Mouse (Mus musculus) MEL (cell line): ENCODE data around the gene Mcub. TPM values are rescaled to one million over a fixed set of nuclear protein-coding genes. Genes with fewer than 3 reads are reported as not detected.

ENCODE experiments used
- DNase-seq: peaks from one replicate; pipeline ENCODE4 v3.0.0; 2011; ENCODE audit warnings: low read depth, low spot score
- H3K27ac ChIP-seq: 2 replicates; pipeline ENCODE4 v1.5.1; 2012; ENCODE audit warnings: low read depth, mild to moderate bottlenecking, control low read depth, low read length, moderate library complexity; ENCODE audit not compliant: control insufficient read depth
- H3K27me3 ChIP-seq, 2 experiments: fragments of 150-350 bp in 1 of 2; sonication (generic) in 1 of 2; 2 replicates each; pipeline ENCODE4 v1.6.1; 2012; ENCODE audit warnings: low read length in 2 of 2, mild to moderate bottlenecking in 2 of 2, improper control_type of control experiment in 1 of 2, moderate library complexity in 1 of 2; ENCODE audit not compliant: insufficient read depth in 2 of 2, control insufficient read depth in 1 of 2
- H3K36me3 ChIP-seq, 2 experiments: 2 replicates each; pipeline ENCODE4 v1.6.1; 2012 to 2014; ENCODE audit warnings: low read length in 2 of 2, improper control_type of control experiment in 1 of 2, inconsistent platforms in 1 of 2, mild to moderate bottlenecking in 1 of 2; ENCODE audit not compliant: insufficient read depth in 2 of 2, control insufficient read depth in 1 of 2
- H3K4me1 ChIP-seq, 2 experiments: fragments of 150-350 bp in 1 of 2; sonication (generic) in 1 of 2; 2 replicates each; pipeline ENCODE4 v1.6.1; 2012; ENCODE audit warnings: low read length in 2 of 2, improper control_type of control experiment in 1 of 2, mild to moderate bottlenecking in 1 of 2; ENCODE audit not compliant: insufficient read depth in 2 of 2, control insufficient read depth in 1 of 2
- H3K4me3 ChIP-seq, 2 experiments: fragments of 150-350 bp in 1 of 2; sonication (generic) in 1 of 2; 2 replicates each; pipeline ENCODE4 v1.5.1; 2012; ENCODE audit warnings: low read depth in 2 of 2, low read length in 2 of 2, mild to moderate bottlenecking in 2 of 2, moderate library complexity in 2 of 2, control low read depth in 1 of 2, improper control_type of control experiment in 1 of 2; ENCODE audit not compliant: control insufficient read depth in 1 of 2, insufficient read depth in 1 of 2
- H3K79me2 ChIP-seq: 2 replicates; pipeline ENCODE4 v1.6.1; 2012; ENCODE audit warnings: mild to moderate bottlenecking, low read length, moderate library complexity; ENCODE audit not compliant: control insufficient read depth, poor library complexity, insufficient read depth
- H3K9ac ChIP-seq: 2 replicates; pipeline ENCODE4 v1.6.1; 2012; ENCODE audit warnings: low read depth, mild to moderate bottlenecking, control low read depth, low read length, moderate library complexity; ENCODE audit not compliant: control insufficient read depth, poor library complexity, severe bottlenecking
- H3K9me3 ChIP-seq: fragments of 150-350 bp; sonication (generic); replicated peaks from 2 replicates; pipeline ENCODE4 v1.6.1; 2012; ENCODE audit warnings: mild to moderate bottlenecking, low read length, improper control_type of control experiment, moderate library complexity; ENCODE audit not compliant: insufficient read depth
- BHLHE40 ChIP-seq: IDR thresholded peaks from 2 replicates; pipeline ENCODE4 v1.6.1; 2012; ENCODE audit warnings: low read depth, mild to moderate bottlenecking, inconsistent platforms, low read length, improper control_type of control experiment, borderline replicate concordance
- CHD1 ChIP-seq: IDR thresholded peaks from 2 replicates; pipeline ENCODE4 v1.6.1; 2012; ENCODE audit warnings: low read depth, mild to moderate bottlenecking, inconsistent platforms, low read length, improper control_type of control experiment
- CHD2 ChIP-seq: IDR thresholded peaks from 2 replicates; pipeline ENCODE4 v1.6.1; 2011; ENCODE audit warnings: low read length, improper control_type of control experiment
- CTCF ChIP-seq, 3 experiments: IDR thresholded peaks in 2 of 3; conservative IDR thresholded peaks in 1 of 3; 2 replicates each; pipeline ENCODE4 v1.5.1; 2011 to 2012; ENCODE audit warnings: low read length in 3 of 3, low read depth in 2 of 3, mild to moderate bottlenecking in 2 of 3, improper control_type of control experiment in 1 of 3, inconsistent platforms in 1 of 3, mixed read lengths in 1 of 3, moderate library complexity in 1 of 3; ENCODE audit not compliant: control insufficient read depth in 1 of 3, insufficient read depth in 1 of 3, poor library complexity in 1 of 3, severe bottlenecking in 1 of 3
- ELF1 ChIP-seq: IDR thresholded peaks from 2 replicates; pipeline ENCODE4 v1.6.1; 2014; ENCODE audit warnings: low read depth, mild to moderate bottlenecking, inconsistent platforms, low read length, improper control_type of control experiment, moderate library complexity
- EP300 ChIP-seq, 2 experiments: IDR thresholded peaks; 2 replicates each; pipeline ENCODE4 v1.6.1; 2011; ENCODE audit warnings: improper control_type of control experiment in 2 of 2, low read length in 2 of 2, low read depth in 1 of 2, mild to moderate bottlenecking in 1 of 2
- JUND ChIP-seq: IDR thresholded peaks from 2 replicates; pipeline ENCODE4 v1.6.1; 2011; ENCODE audit warnings: low read depth, mild to moderate bottlenecking, improper control_type of control experiment, low read length
- MAFK ChIP-seq: IDR thresholded peaks from 2 replicates; pipeline ENCODE4 v1.6.1; 2011; ENCODE audit warnings: low read depth, mild to moderate bottlenecking, low read length, improper control_type of control experiment, borderline replicate concordance
- MEF2A ChIP-seq: IDR thresholded peaks from 2 replicates; pipeline ENCODE4 v1.6.1; 2014; ENCODE audit warnings: low read depth, mild to moderate bottlenecking, inconsistent platforms, low read length, improper control_type of control experiment; ENCODE audit not compliant: poor library complexity, insufficient replicate concordance, severe bottlenecking; ENCODE audit errors: extremely low read depth
- MYB ChIP-seq: IDR thresholded peaks from 2 replicates; pipeline ENCODE4 v1.6.1; 2011; ENCODE audit warnings: mild to moderate bottlenecking, low read depth, low read length, improper control_type of control experiment
- MYC ChIP-seq: IDR thresholded peaks from 2 replicates; pipeline ENCODE4 v1.6.1; 2011; ENCODE audit warnings: low read depth, mild to moderate bottlenecking, low read length, improper control_type of control experiment, moderate library complexity
- POLR2A ChIP-seq, 2 experiments: IDR thresholded peaks; 2 replicates each; pipeline ENCODE4 v1.6.1; 2011 to 2012; ENCODE audit warnings: low read length in 2 of 2, mild to moderate bottlenecking in 2 of 2, control low read depth in 1 of 2, improper control_type of control experiment in 1 of 2, low read depth in 1 of 2, moderate library complexity in 1 of 2; ENCODE audit not compliant: control insufficient read depth in 1 of 2, insufficient read depth in 1 of 2, poor library complexity in 1 of 2
- POLR2AphosphoS5 ChIP-seq: IDR thresholded peaks from 2 replicates; pipeline ENCODE4 v1.6.1; 2012; ENCODE audit warnings: low read depth, borderline replicate concordance, mild to moderate bottlenecking, inconsistent platforms, low read length, moderate library complexity, mixed read lengths
- RAD21 ChIP-seq: IDR thresholded peaks from 2 replicates; pipeline ENCODE4 v1.6.1; 2011; ENCODE audit warnings: mild to moderate bottlenecking, low read depth, low read length, improper control_type of control experiment
- RCOR1 ChIP-seq: IDR thresholded peaks from 2 replicates; pipeline ENCODE4 v1.6.1; 2012; ENCODE audit warnings: low read depth, mild to moderate bottlenecking, inconsistent platforms, low read length, improper control_type of control experiment
- TAL1 ChIP-seq: IDR thresholded peaks from 2 replicates; pipeline ENCODE4 v1.6.1; 2012; ENCODE audit warnings: mild to moderate bottlenecking, inconsistent platforms, low read length, moderate library complexity, mixed read lengths
- TBP ChIP-seq: IDR thresholded peaks from 2 replicates; pipeline ENCODE4 v1.8.0; 2011; ENCODE audit warnings: low read depth, low read length, improper control_type of control experiment
- TCF12 ChIP-seq: IDR thresholded peaks from 2 replicates; pipeline ENCODE4 v1.6.1; 2014; ENCODE audit warnings: low read depth, mild to moderate bottlenecking, inconsistent platforms, low read length, improper control_type of control experiment, moderate library complexity
- UBTF ChIP-seq: IDR thresholded peaks from 2 replicates; pipeline ENCODE4 v1.6.1; 2012; ENCODE audit warnings: low read depth, mild to moderate bottlenecking, inconsistent platforms, low read length, improper control_type of control experiment, moderate library complexity, borderline replicate concordance; ENCODE audit not compliant: insufficient read depth
- USF1 ChIP-seq: IDR thresholded peaks from 2 replicates; pipeline ENCODE4 v1.6.1; 2014; ENCODE audit warnings: low read depth, mild to moderate bottlenecking, inconsistent platforms, low read length, improper control_type of control experiment, moderate library complexity
- ZMIZ1 ChIP-seq: IDR thresholded peaks from 2 replicates; pipeline ENCODE4 v1.6.1; 2012; ENCODE audit warnings: low read depth, mild to moderate bottlenecking, inconsistent platforms, low read length, improper control_type of control experiment, moderate library complexity
- ZNF384 ChIP-seq: IDR thresholded peaks from 2 replicates; pipeline ENCODE4 v1.6.1; 2012; ENCODE audit warnings: low read depth, mild to moderate bottlenecking, inconsistent platforms, low read length, improper control_type of control experiment
- polyA plus RNA-seq, 2 experiments: library from polyadenylated mRNA; stranded (reverse) in 1 of 2; unstranded in 1 of 2; fragments of >175 nt in 1 of 2; fragments of >200 nt in 1 of 2; gene quantifications; 2 replicates each; pipeline versions ENCODE4 v1.2.1 to v1.2.4; 2012; ENCODE audit warnings: low replicate concordance in 2 of 2, low read depth in 1 of 2; ENCODE audit not compliant: insufficient read length in 2 of 2, insufficient read depth in 1 of 2, missing spikeins in 1 of 2
- total RNA-seq: library from RNA; depleted of rRNA; stranded (reverse); fragments of 300-350 nt; gene quantifications from 2 replicates; pipeline ENCODE4 v1.2.3, GENCODE M21; 2012

Gene Mcub
- total and polyA plus RNA-seq, 3 experiments = not detected

- Histone ChIP-seq H3K27me3 (no peaks in the 10 kb centered on the region), H3K79me2 (no peaks in the 10 kb centered on the region), H3K4me1 (peaks cover 0 to 2% of the 10 kb centered on the region in 2 experiments; a peak in 2 of 4 replicates), H3K36me3 (peaks cover 0 to 6% of the 10 kb centered on the region in 2 experiments; a peak in 2 of 4 replicates), H3K27ac (no peak overlapping the region), H3K4me3 (no peak overlapping the region), H3K9ac (no peak overlapping the region), H3K9me3 (no peaks in the 10 kb centered on the region)
- TF ChIP-seq BHLHE40 = no peak
- TF ChIP-seq ELF1 = no peak
- no peak for TF ChIP-seq TAL1
- TF ChIP-seq POLR2A (IDR thresholded peaks at IDR 0.05; ENCODE audit: control insufficient read depth in 1 of 2, insufficient read depth in 1 of 2, low read depth in 1 of 2, low read length in 2 of 2, poor library complexity in 1 of 2) = no peak
- no peak for TF ChIP-seq RAD21
- TF ChIP-seq USF1 = no peak
- no peak for TF ChIP-seq TBP
- TF ChIP-seq ZMIZ1 = no peak
- TF ChIP-seq MYB = no peak
- TF ChIP-seq POLR2AphosphoS5 = no peak
- TF ChIP-seq MEF2A = no peak
- TF ChIP-seq CTCF (IDR thresholded peaks at IDR 0.05 in 2 of 3, conservative IDR thresholded peaks at IDR 0.05 in 1 of 3; ENCODE audit: control insufficient read depth in 1 of 3, insufficient read depth in 1 of 3, low read depth in 2 of 3, low read length in 3 of 3, poor library complexity in 1 of 3, severe bottlenecking in 1 of 3) = no peak
- no peak for TF ChIP-seq CHD1
- no peak for TF ChIP-seq UBTF
- TF ChIP-seq JUND = no peak
- no peak for TF ChIP-seq MAFK
- no peak for TF ChIP-seq RCOR1
- TF ChIP-seq TCF12 = no peak
- TF ChIP-seq EP300 (IDR thresholded peaks at IDR 0.05; ENCODE audit: low read depth in 1 of 2, low read length in 2 of 2) = no peak
- no peak for TF ChIP-seq CHD2
- no peak for DNase-seq
These were observed 29.2 kb downstream of the Mcub start for GRCm38 (mm10) chr3:129940780-129941179.

GRCm38 (mm10) chr3:129939058-129939457 lies 30.9 kb downstream of the Mcub start:
- DNase-seq = no peak
- Histone ChIP-seq H3K36me3 (peaks cover 0 to 4% of the 10 kb centered on the region in 2 experiments; a peak in 1 of 4 replicates), H3K79me2 (no peaks in the 10 kb centered on the region), H3K27me3 (no peaks in the 10 kb centered on the region), H3K4me3 (no peak overlapping the region), H3K4me1 (no peaks in the 10 kb centered on the region; a peak in 1 of 4 replicates), H3K9ac (no peak overlapping the region), H3K27ac (no peak overlapping the region), H3K9me3 (no peaks in the 10 kb centered on the region)
- no peak for TF ChIP-seq MYC
- no peak for TF ChIP-seq CHD2
- TF ChIP-seq ZNF384 = no peak
